Mouse (Mus musculus): ENCODE measurements at regions not wholly inside any gene's neighbourhood (a gene's known extent, or its start where the extent isn't known, plus 50 kb on each side); places are given as distances from the start of the nearest gene placed in this dataset.

GRCm38 (mm10) chr5:119781375-119781774, 51.1 kb upstream of the Tbx5 start:
- DNase-seq (ENCODE audit: low spot score in 2 of 2), result no peak
- Histone ChIP-seq H3K4me3 (no peak overlapping the region), H3K27ac (no peak overlapping the region)
- no peak for TF ChIP-seq CTCF (conservative IDR thresholded peaks at IDR 0.05)
